Mouse (Mus musculus) R1 (cell line): ENCODE data around the gene Scamp5.
"Not testable (repeated sequence)": the region's sequence is repeated elsewhere in the genome, so short reads cannot be mapped to it uniquely, and the experiment has no call there.

ENCODE experiments used
- DNase-seq: peaks from one replicate; pipeline ENCODE4 v3.0.0-alpha.2; 2018; ENCODE audit warnings: low read depth, low spot score

The Scamp5 gene

DNA sequence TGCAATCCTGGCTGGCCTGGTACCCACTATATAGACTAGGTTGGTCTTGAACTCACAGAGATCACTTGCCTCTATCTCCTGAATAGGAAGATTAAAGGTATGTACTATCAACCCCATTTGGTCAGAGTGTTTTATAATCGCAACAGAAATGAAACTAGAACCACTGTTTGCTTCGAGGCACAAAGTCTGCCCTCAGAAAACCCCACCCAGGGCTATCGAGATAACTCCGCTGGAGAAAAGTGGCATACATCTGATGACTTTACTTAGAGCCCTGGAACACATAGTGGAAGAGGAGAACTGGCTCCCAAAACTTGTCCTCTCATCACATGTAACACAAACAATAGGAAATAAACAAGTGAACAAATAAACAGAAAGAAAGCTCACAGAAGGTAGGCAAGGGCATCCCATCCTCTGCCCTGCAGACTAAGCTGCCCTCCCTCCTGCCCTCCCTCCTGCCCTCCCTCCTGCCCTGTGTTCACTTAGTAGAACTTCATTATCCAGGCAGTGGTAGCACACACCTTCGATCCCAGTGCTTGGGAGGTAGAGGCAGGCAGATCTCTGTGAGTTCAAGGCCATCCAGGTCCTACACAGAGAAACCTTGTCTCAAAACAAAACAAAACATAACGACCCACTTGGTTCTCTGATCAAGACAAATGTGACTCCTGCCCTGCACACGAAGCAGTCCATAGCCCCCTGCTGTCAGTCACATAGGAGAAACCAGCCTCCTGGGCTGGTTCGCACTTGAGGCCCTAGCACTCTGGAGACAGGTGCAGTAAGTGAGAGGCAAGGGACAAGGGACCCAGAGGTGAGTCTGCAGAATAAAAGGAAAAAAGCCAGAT is 15.0 kb downstream of the Scamp5 start:
- peak; percentile 51 for DNase-seq

DNA sequence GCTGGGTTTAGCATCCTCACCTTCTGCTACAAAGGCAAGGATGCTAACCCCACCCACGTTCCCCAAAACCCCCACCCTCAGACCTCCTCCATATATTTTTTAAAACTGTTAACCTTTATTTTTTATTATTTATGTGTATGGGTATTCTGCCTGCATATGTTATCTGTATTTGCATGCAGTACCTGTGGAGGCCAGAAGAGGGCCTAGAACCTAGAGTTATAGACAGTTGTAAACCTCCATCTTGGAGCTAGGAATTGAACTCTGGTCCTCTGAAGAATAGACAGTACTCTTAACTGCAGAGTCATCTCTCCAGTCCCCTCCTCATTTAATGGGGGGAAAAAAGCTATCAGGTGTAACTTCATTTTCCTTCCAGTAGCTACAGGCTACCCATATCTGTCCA is 18.1 kb downstream of the Scamp5 start:
- DNase-seq, result peak; percentile 58

DNA sequence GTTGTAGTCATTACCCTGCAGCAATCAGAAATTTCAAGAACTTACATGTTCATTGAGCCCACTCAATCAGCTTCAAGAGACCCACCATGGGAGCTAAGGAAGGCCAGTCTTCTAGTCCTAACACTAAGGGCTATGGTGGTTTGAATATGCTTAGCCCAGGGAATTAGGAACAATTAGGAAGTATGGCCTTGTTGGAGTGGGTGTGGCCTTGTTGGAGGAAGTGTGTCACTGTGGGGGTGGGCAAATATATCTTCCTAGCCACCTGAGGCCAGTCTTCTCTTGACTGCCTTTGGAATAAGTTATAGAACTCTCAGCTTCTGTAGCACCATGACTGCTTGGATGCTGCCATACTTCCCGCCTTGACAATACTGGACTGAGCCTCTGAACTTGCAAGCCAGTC is 27.2 kb downstream of the Scamp5 start:
- peak; percentile 54 for DNase-seq

DNA sequence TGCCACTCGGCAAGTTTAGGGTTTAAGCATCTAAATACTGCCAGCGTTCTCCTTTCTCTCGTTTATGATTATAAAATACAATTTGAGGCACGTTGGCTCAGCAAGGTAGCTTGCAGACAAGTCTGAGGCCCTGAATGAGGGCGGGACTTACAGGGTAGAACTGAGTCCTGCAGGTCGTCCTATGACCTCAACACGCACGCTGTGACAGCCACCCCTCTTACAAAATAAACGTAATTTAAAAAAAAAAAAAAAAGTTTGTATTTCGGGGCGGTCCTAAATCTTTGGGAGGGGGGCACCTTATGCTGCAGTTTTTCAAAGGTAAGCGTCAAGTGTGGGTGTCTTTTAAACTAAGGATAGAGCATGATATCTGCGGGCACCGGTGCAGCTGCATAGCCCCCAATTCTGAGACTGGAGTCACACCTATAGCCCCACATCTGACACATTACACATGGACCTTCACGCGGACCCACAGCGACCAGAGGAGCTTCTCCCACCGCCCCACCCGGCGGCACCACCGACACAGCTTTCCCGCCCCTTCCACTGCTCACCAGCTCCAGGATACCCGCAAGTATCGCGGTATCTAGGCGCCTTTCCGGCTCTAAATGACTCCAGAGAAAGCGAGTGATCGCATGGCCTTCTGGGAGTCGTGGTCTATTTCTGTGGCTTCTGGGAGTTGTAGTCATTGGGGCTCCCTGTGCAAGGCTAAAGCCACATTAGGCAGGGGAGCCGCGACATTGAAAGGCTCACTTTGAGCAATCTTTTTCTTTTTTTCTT is 28.2 kb downstream of the Scamp5 start, which contains the start of gene Ppcdc:
Gene Ppcdc (minus strand): TSS at position 603 of the 774 bp plus-strand sequence.
- DNase-seq, result peak; percentile 99

DNA sequence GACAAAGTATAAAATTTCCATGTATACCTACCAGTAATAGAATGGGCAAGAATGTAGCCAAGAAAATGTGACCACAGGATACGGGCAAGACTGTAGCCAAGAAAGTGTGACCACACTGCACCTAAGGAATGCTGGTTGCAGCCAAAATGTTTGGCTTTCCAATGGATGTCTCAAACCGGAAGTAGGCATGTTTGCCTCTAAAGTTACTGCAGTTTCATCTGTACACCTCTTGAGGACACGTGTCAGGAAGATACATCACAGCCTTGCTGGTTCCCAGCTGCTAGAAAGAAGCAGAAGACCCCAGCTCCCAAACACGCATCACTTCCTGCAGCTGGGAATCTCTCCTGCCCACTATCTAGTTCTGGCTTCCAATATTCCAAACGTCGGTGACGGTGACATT is 28.8 kb downstream of the Scamp5 start:
- DNase-seq, result peak; percentile 50

DNA sequence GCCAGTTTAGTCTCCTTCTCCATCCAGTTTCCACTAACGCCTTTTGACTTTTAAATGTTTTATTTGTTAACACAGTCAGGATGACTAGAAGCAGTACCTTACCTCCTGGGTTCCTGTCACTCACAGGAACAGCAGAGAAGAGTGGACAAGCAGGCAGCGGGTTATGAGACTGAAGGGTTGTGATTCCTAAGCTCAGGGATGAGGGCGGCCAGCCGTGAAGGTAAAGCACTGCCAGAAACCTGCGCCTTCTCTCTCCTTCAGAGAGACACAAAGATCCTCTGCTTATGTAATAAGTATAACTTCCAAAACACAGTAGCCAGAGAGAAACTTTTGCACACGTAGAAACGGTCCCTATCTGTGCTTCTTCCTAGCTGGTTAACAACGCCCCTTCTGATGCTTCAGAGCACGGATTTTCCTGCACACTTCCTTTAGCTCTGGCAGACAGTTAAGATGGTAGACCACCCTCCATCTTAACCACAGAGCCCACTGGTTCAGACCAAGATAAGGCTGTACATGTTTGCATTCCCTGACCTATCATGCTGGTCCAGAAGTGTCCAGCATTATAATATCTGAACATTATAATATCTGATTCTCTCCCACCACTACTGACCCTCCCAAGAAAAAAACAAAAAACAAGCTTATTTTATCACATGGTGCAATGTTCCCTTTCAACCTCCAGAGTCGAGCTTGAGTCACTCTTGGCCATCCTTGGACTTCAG is 29.8 kb downstream of the Scamp5 start:
- no peak for DNase-seq

DNA sequence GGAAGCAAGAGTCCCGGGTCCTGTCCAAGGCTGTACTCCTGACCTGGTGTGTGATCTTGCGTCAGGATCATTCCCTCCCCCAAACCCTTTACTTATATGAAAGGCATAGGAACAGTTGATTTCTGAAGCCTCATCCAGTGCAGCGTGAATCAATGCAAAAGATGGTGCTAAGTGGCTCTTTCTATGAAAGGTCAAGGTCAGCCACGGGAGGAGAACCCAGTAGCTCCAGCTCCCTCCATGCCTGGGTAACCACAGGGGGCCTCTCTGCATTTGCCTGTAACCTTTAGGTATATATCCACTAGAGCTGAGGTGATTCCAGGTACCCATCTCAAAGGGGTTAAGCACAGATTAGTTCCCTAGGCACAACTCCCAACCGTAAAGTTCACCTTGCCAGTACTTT is 31.7 kb downstream of the Scamp5 start:
- DNase-seq, result peak; percentile 78

DNA sequence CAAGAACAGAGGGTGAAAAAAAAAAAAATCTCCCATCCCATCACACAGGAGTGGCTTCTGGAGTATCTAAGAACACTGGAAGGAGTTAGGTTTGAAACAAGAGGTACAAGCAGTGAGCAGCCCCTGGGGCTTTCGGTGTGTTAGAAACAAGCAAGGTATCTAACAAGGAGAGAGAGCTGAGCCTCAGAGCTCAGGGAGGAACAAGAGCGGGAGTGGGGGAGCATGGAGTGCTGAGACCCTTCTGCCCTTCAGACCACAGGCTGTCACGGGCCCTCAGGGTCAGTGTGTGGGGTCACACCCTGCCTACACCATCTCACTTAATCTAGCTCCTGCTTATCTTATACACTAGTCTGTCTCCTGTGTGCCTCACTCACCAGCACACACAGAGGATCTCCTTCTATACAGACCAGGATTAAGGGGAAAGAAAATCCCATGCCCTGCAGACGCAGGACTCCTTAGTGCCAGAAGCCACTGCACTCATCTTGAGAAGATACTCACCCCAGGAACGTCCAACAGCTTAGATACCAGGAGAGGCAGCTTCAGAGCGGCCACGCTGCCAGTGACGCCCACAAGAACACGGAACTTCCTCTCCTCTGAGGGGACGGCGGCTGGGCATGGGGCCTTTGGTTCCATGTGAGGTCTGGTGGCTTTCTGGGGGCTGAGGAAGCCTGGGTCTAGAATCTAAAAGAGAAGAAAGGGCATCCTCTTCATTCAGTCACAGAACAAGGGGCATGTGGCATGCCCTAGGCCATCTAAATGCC is 33.3 kb downstream of the Scamp5 start:
- no peak for DNase-seq

DNA sequence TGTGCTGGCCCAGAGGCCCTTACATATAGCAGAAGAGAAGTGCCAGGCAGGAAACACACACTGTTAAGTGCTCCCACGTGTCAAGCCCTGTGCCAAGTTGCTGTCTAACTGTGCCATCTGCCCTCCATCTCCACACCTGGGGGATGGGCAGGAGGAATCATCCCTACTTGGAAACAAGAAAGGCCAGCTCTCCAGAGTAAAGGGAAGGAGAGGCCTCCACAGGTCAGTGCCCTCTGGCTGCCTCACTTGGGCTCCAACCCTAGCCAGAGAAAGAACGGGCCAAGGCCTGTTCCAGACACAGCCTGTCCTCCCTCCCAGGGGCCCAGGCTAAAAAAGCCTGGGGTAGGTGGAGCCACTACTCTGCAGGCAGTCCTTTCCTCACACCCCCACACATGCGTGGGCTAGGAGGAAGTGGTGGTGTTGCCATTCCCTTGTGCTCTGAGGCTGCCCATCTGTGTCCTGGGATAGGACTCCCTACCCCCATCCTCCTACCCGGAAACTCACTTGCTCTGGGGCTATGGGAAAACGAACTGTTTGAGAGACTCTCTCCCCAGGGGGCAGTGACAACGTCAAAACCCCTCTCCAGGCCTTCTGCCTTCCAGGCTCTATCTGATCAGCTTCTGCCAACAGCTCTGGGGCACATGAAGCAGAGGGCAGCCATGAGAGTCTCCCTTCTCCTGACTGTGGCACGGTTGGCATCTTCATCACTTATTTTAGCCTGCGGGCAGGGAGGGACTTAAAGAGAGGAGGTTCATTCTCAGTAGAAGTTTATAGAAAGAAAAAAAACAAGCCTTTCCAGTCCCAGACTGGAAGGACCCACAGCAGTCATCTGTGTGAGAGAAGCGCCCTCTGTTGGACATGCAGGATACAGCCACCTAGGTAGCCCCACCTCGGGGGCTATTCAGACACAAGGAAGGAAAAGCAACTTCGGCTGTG is 34.5 kb downstream of the Scamp5 start:
- DNase-seq, result peak; percentile 84

DNA sequence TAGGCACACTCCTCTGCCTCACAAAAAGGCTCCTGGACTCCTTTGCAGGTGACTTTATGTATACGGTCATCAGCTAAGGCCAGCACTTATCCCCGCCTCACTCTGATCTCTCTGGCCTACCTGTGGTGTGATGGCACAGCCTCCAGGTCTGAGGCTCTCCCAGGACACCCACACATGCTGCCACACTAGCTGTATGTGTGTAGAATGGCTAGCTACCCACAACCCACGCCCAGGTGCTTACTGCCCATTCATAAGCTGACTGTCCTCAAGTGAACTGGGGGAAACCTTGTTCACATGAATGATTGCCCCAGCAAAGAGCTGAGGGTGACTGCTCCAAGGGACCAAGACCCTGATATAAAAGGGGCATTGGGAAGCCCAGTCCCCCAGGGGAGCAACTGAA is 35.4 kb downstream of the Scamp5 start:
- DNase-seq, result no peak

DNA sequence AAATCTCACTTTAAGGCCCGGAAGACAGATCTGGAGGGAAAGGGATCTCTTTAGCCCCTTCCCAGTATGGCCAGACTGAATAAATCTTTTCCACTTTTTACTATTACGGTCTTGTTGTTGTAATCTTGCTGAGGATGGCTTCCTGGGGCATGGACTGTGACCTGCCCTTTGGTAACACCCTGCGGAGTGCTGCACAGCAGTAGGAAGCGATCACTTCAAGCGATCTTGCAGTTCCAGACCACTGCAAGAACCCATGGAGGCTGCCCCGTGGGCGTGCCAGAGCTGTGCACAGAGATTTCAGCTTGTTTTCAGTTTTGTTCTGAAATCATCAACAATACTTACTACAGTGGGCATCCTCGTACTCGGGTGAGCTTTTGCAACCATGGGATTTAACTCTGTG is 36.7 kb downstream of the Scamp5 start:
- peak; percentile 80 for DNase-seq

DNA sequence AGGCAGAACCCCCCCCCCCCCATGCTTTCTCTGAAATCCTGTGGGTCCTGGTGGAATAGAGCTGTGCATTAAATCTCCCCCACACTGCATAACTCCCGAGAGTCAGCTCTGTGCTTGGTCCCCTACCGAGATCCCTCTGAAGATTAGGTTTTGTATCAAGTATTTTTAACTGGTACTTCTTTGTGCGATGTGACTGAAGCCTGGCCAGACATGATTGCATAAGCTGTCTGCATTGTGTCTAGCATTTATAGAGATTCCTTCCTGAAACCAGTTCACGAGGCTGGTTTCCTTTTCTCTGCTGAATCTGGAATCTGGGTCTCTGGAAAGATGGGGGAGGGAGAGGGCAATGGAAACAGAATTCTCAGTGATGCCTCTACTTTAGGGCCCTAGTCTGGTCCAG is 39.5 kb downstream of the Scamp5 start:
- peak; percentile 39 for DNase-seq

DNA sequence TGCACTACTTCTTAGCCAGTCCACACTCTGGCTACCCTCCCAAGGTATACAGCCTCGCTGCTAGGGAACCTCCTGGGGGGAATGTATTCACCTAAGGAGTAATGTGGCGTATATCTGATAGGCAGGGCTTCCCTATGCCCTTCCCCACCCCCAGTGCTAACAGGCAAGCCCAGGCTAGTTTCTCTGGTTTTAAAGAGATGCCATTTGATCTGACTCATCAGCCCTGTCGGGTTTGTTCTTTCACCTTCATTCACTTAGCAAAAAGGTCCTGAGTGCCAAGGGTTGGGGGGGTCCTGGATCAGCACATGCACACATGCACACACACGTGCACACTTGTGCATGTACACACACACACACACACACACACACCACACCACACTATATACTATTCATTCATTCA is 39.9 kb downstream of the Scamp5 start:
- DNase-seq, result peak; percentile 84

DNA sequence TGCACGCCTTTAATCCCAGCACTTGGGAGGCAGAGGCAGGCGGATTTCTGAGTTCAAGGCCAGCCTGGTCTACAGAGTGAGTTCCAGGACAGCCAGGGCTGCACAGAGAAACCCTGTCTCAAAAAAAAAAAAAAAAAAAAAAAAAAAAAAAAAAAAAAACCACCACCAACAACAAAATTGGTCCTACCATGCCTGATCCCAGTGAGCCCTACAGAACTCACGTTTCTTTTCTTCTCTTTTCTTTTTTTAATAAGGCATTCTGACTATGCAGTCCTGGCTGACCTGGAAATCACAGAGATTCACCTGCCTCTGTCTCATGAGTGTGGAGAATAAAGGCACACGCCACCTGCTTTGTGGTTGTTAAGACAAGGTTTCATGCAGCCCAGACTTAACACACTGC is 40.7 kb downstream of the Scamp5 start:
- not testable (repeated sequence) for DNase-seq

DNA sequence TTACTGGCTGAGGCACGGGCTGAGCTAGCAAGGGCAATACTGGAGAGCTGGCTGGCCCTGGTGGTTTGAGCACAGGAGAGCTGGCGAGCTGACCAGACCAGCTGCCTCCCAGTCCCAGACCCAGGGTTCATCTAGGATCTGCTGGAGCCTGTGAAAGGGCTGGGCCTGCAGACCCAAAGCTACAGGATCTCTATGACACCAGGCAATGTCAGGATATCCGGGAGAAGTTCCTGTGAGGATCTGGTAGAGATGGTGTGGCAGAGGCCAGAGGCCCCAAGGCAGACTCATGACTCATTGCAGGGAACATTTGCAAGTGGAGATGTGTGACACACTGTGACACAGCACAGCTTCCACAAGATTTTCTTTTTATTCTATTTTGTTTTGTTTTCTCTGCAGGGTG is 42.7 kb downstream of the Scamp5 start:
- no peak for DNase-seq

DNA sequence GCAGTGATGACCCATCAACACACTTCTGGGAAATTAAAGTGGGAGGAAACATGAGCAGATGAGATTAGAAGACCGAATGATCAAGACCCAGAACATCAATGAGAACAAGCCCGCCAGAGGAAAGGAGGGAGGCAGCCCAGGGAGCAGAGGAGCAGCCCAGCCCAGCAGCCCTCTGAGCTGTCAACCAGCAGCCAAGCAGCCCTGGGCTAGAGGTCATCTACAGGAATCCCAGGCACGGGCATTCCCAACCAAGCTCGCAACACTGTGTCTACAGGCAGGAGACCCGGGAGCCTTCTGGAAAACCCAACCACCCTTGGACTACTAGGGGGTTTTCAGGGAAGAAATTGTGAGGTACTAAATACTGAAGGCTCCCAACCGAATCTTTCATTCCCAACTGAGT is 43.8 kb downstream of the Scamp5 start:
- DNase-seq, result no peak

DNA sequence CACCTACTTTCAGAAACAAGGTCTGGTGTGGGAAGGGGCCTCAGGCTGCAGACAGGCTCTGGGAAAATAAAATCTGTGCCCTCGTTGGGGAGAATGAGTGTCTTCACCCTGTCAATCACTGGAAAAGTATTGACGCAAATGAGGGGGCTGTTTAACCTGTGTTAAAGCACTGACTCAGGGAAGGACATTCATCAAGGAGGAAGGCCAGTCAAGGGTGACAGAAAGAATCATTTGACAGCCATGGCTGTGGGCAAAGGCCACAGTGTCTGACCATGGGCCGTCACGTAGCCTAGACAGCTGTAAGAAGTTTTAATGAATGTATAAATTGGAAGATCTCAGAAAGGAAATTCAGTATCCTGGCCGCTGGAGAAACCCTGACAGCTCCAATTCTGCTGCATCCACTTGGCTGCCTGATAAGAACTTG is 46.2 kb downstream of the Scamp5 start:
- DNase-seq, result no peak

DNA sequence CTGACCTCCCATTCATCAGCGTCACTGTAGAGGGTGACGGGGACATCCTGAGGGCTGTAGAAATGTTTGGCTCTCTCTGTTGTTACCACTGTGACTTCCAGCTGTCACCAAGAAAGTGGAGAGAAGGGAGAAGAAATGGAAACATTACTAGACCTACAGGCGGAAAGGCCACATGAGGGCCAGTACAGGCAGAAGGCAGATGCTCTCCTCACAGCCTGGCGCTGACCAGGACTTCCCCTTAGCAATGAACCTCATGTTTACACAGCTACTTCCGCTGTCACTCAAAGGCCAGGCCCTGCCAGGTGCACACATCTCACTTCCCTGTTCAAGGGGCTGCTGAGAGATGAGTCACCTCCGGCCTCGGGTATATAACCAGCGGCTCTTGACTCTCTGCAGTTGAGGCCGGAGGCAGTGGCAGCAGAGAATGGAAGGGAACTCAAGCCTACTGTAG is 46.7 kb downstream of the Scamp5 start:
- DNase-seq, result peak; percentile 55

DNA sequence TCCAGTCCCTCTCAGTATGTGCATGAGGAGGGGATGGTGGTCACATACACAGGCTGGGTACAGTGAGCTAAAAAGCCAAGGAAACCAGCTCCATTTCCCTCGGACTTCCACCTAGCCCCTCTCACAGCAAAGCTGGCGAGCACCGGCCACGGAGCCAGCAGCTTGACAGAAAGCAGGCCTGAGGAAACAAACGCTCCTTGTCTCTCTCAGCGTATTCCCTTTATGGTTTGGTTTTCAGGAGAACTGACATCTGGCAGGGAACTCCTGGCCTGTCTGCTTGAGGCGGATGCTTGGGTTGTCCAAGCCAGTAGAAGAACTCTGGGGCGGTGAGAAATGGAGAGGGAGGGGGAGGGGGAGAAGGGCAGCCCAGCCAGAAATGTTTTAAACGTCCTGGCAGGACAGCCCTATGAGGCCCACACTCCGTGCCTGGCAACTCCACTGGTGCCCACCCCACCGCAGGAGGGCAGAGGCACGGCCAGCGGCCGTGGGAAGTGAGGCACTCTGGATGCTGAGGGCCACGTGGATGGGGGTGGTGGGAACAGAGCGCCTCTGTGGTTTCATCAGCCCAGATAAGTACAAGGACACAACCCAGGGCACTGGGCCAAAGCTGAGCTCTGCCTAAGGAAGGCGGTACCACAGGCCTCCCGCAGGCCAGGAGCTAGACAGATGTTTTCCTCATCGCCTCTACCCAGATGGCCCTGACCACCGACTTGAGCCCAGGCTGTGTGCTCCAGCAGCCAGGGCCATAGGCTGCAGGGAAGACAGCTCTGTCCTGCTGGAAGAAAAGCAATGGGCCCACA is 47.3 kb downstream of the Scamp5 start:
- no peak for DNase-seq
